Mouse (Mus musculus) lung, adult 2 months (tissue): ENCODE results near the gene Gm21958.

Experiments used
- CTCF ChIP-seq: fragments of 200-500 bp; IDR thresholded peaks from 2 replicates; pipeline ENCODE4 v1.5.1; 2011; ENCODE audit warnings: mild to moderate bottlenecking, low read length, control low read depth; ENCODE audit not compliant: insufficient read depth
- POLR2A ChIP-seq: fragments of 200-500 bp; IDR thresholded peaks from 2 replicates; pipeline ENCODE4 v1.6.1; 2011; ENCODE audit warnings: low read depth, mild to moderate bottlenecking, control low read depth, low read length, borderline replicate concordance; ENCODE audit errors: extremely low read depth

- no peak for TF ChIP-seq POLR2A
- no peak for TF ChIP-seq CTCF
Measured at GRCm38 (mm10) chr3:54737317-54737716, 23.2 kb upstream of the Gm21958 start.
